Mouse (Mus musculus): ENCODE data around the gene Kars.

DNA sequence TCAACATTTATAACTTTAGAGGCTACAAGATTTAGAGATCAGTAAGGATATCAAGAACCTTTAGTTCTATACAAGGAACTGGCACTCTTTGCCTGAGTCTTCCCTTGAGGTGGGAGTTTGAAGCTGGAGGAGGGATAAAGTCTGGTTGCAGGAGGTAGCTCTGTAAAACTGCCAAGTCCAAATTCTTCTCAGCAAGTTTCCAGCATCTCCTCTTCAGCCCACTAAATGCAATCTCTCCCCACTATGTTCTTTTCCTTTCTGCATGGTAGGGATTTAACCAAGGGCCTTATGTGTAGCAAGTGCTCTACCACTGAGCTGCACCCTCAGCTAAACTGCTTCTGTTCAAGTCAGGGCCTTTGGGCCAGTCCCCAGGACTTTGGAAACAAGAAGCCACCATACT, 43.3 kb upstream of the Kars start:
- TF ChIP-seq CHD2 (IDR thresholded peaks at IDR 0.05; ENCODE audit: low read length), result no peak
- no peak for TF ChIP-seq ZC3H11A (IDR thresholded peaks at IDR 0.05; ENCODE audit: low read depth, low read length)
- TF ChIP-seq CTCF (IDR thresholded peaks at IDR 0.05 in 2 of 3, conservative IDR thresholded peaks at IDR 0.05 in 1 of 3; ENCODE audit: control insufficient read depth in 1 of 3, insufficient read depth in 1 of 3, low read depth in 2 of 3, low read length in 3 of 3, poor library complexity in 1 of 3, severe bottlenecking in 1 of 3), result no peak
- no peak for TF ChIP-seq POLR2AphosphoS5 (IDR thresholded peaks at IDR 0.05; ENCODE audit: borderline replicate concordance, low read depth, low read length)
- no peak for TF ChIP-seq RAD21 (IDR thresholded peaks at IDR 0.05; ENCODE audit: low read depth, low read length)
- TF ChIP-seq POLR2A (IDR thresholded peaks at IDR 0.05; ENCODE audit: control insufficient read depth in 1 of 2, insufficient read depth in 1 of 2, low read depth in 1 of 2, low read length in 2 of 2, poor library complexity in 1 of 2), result no peak
- no peak for TF ChIP-seq E2F4 (IDR thresholded peaks at IDR 0.05; ENCODE audit: borderline replicate concordance, low read depth, low read length)
- no peak for TF ChIP-seq MXI1 (IDR thresholded peaks at IDR 0.05; ENCODE audit: low read depth, low read length)
- TF ChIP-seq UBTF (IDR thresholded peaks at IDR 0.05; ENCODE audit: borderline replicate concordance, insufficient read depth, low read depth, low read length), result no peak
- no peak for TF ChIP-seq USF1 (IDR thresholded peaks at IDR 0.05; ENCODE audit: low read depth, low read length)
- no peak for TF ChIP-seq MAX (IDR thresholded peaks at IDR 0.05; ENCODE audit: low read length)
